In the genomic region with DNA sequence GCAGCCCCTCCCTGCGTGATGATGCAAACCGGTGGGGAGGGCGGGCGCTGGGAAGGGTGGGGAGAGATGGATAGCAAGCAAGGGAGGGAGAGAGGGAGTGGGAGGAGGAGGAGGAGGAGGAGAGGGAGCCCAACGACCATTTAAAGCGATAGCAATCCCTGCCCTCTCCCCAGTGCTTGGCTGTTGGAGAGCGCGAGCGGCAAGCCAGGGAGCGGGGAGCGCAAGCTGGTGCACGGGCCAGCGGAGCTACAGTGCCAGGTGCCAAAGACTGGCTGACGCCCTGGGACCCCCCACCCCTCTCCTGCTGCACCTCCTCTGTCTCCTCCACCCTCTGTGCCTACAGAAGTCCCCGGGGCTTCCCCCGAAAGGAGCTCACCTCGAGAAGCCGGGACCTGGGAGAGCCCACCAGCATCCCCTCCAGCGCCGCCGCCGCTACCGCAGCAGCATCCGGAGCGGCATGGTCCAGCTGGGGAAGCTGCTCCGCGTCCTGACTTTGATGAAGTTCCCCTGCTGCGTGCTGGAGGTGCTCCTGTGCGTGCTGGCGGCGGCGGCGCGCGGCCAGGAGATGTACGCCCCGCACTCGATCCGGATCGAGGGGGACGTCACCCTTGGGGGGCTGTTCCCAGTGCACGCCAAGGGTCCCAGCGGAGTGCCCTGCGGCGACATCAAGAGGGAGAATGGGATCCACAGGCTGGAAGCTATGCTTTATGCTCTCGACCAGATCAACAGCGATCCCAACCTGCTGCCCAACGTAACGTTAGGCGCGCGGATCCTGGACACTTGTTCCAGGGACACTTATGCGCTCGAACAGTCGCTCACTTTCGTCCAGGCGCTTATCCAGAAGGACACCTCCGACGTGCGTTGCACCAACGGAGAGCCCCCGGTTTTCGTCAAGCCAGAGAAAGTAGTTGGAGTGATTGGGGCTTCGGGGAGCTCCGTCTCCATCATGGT, we compare ENCODE assay signal across 8 mouse cellular contexts. TPM values are rescaled to one million over a fixed set of nuclear protein-coding genes. Genes with fewer than 3 reads are reported as not detected.
DNase-seq lines count a peak whose midpoint lies in the region; ATAC-seq and TF ChIP-seq lines count a peak whose summit lies in the region.

Gene Grm7, plus strand, starts transcription at position 171 of the 951 bp plus-strand sequence.

- H3K9me3 ChIP-seq in kidney, postnatal 0 days (replicated peaks; ENCODE audit: low read length): no peaks in the 10 kb centered on the region
- H3K9me3 ChIP-seq in neural tube, embryonic 13.5 days: no peaks in the 10 kb centered on the region

- no peak for TF ChIP-seq CTCF in kidney, postnatal 0 days (IDR thresholded peaks at IDR 0.05; ENCODE audit: low read depth)
- no peak for TF ChIP-seq CTCF in left cerebral cortex, adult 2 months (IDR thresholded peaks at IDR 0.05)

- no peak within 1 kb of the TSS for H3K27ac ChIP-seq in kidney, postnatal 0 days
- peak within 1 kb of the TSS; percentile 94 for H3K27ac ChIP-seq in left cerebral cortex, adult 2 months
- peak within 1 kb of the TSS; percentile 78 for H3K27ac ChIP-seq in neural tube, embryonic 13.5 days (replicated peaks)

- H3K4me1 ChIP-seq in kidney, postnatal 0 days (replicated peaks; ENCODE audit: insufficient read depth, low read length): 0 out of 2 replicates have a peak, but pooled peaks cover 6% of the 10 kb centered on the region
- peaks cover 36% of the 10 kb centered on the region for H3K4me1 ChIP-seq in neural tube, embryonic 13.5 days (replicated peaks)

- peak; percentile 53 for DNase-seq in kidney, postnatal 0 days (ENCODE audit: low spot score)
- DNase-seq in kidney, adult 11 months: no peak
- DNase-seq in cerebellum, postnatal 25 days: peak; percentile 19 to 42
- peak; percentile 68 to 70 for DNase-seq in frontal cortex, postnatal 36 days (ENCODE audit: low spot score in 2 of 2)
- peak; percentile 72 to 73 for DNase-seq in left cerebral cortex, adult 2 months (ENCODE audit: extremely low spot score in 1 of 2, low spot score in 2 of 2)
- no peak for DNase-seq in urinary bladder, adult 18-20 months (ENCODE audit: low spot score in 2 of 2)
- DNase-seq in lung, postnatal 10 days: no peak

- H3K27me3 ChIP-seq in kidney, postnatal 0 days (ENCODE audit: insufficient read depth, low read length): peaks cover 12% of the 10 kb centered on the region; the same call in 1 of the 2 replicates
- peaks cover 45% of the 10 kb centered on the region for H3K27me3 ChIP-seq in neural tube, embryonic 13.5 days

- peak; percentile 58 for ATAC-seq in kidney, postnatal 0 days (replicated peaks; ENCODE audit: low FRiP score, low read depth)
- ATAC-seq in neural tube, embryonic 13.5 days (ENCODE audit: low read depth): peak; percentile 92

- no peaks in the 10 kb centered on the region for H3K36me3 ChIP-seq in kidney, postnatal 0 days (ENCODE audit: insufficient read depth, low read length)
- no peaks in the 10 kb centered on the region for H3K36me3 ChIP-seq in neural tube, embryonic 13.5 days

- H3K4me3 ChIP-seq in kidney, postnatal 0 days (replicated peaks; ENCODE audit: low read depth, low read length): peak within 1 kb of the TSS; percentile 37
- peak within 1 kb of the TSS; percentile 56 for H3K4me3 ChIP-seq in left cerebral cortex, adult 2 months
- H3K4me3 ChIP-seq in neural tube, embryonic 13.5 days: peak within 1 kb of the TSS; percentile 70

- WGBS in kidney, postnatal 0 days: under 1% methylated on average over 53 of the region's 65 CpGs
- WGBS in neural tube, embryonic 13.5 days: 1% methylated on average over 64 of the region's 65 CpGs

- H3K4me2 ChIP-seq in kidney, postnatal 0 days (ENCODE audit: low read length): peak within 1 kb of the TSS; percentile 80
- peak within 1 kb of the TSS; percentile 92 for H3K4me2 ChIP-seq in neural tube, embryonic 13.5 days

- intact Hi-C loops in left cerebral cortex, adult 2 months (cut with DNase I): loop anchor here (1.0 to 5.0 kb wide), 5 partner anchors 106 to 1547 kb away; no protein-coding TSS in a partner anchor

- H3K9ac ChIP-seq in kidney, postnatal 0 days (ENCODE audit: low read depth, low read length): no peak within 1 kb of the TSS
- peak within 1 kb of the TSS; percentile 79 for H3K9ac ChIP-seq in neural tube, embryonic 13.5 days

RNA-seq across cellular contexts. Expression of gene Grm7, which starts in this region (rescaled TPM):
- 2.1 and 2.3 TPM in 2 replicates for polyA plus RNA-seq in kidney, postnatal 0 days (2015; fragmentation: Nextera tagmentation; extraction: Ambion mirVana)
- total RNA-seq in left cerebral cortex, adult 2 months (2021): 10 to 100 TPM; 83.2 to 84.2 TPM
- polyA plus RNA-seq in neural tube, embryonic 13.5 days (2015; fragmentation: Nextera tagmentation; extraction: Ambion mirVana): 15.4 and 15.7 TPM in 2 replicates

Comparison
In these comparisons a context has a peak if more than half of its experiments do, and no peak if none do; other contexts are left out.
1. DNase-seq: peak in kidney, postnatal 0 days (single experiment), cerebellum, postnatal 25 days (2 of 2), frontal cortex, postnatal 36 days (2 of 2) and left cerebral cortex, adult 2 months (2 of 2); none in kidney, adult 11 months (single experiment), urinary bladder, adult 18-20 months (0 of 2) and lung, postnatal 10 days (single experiment).
2. Peak in every context shown above with its lines, with median percentiles within 50 percentile points of each other: H3K4me3 ChIP-seq.